Mouse (Mus musculus): Measurements from ENCODE around the gene Hes6. TPM values are rescaled to one million over a fixed set of nuclear protein-coding genes. Genes with fewer than 3 reads are reported as not detected.

Hes6 gene
- polyA plus RNA-seq, 1 experiment from 2014 or later, result 136 TPM

Other genes with a start within 250 kb of the Hes6 start
- 0.47 and 0.61 TPM in 2 replicates for gene Ramp1, start 234.2 kb downstream of the Hes6 start, polyA plus RNA-seq (2016; fragmentation: Nextera tagmentation; extraction: Ambion mirVana)
- 87.6 and 100 TPM in 2 replicates for gene Ube2f, start 163.7 kb downstream of the Hes6 start, polyA plus RNA-seq (2016; fragmentation: Nextera tagmentation; extraction: Ambion mirVana)
- gene Scly, start 115.7 kb downstream of the Hes6 start, polyA plus RNA-seq (2016; fragmentation: Nextera tagmentation; extraction: Ambion mirVana), result 16.0 and 16.5 TPM in 2 replicates
- gene Espnl, start 92.0 kb downstream of the Hes6 start, polyA plus RNA-seq (2016; fragmentation: Nextera tagmentation; extraction: Ambion mirVana), result 0.05 and 0.09 TPM in 2 replicates
- 0.21 and 0.22 TPM in 2 replicates for gene Klhl30, start 63.0 kb downstream of the Hes6 start, polyA plus RNA-seq (2016; fragmentation: Nextera tagmentation; extraction: Ambion mirVana)
- gene Erfe, start 47.6 kb downstream of the Hes6 start, polyA plus RNA-seq (2016; fragmentation: Nextera tagmentation; extraction: Ambion mirVana), result 1.8 and 2.0 TPM in 2 replicates
- 175 and 177 TPM in 2 replicates for gene Ilkap, start 15.2 kb downstream of the Hes6 start, polyA plus RNA-seq (2016; fragmentation: Nextera tagmentation; extraction: Ambion mirVana)
- gene Per2, start 45.3 kb upstream of the Hes6 start, polyA plus RNA-seq (2016; fragmentation: Nextera tagmentation; extraction: Ambion mirVana), result 1.3 and 2.0 TPM in 2 replicates
- gene Traf3ip1, start 80.6 kb upstream of the Hes6 start, polyA plus RNA-seq (2016; fragmentation: Nextera tagmentation; extraction: Ambion mirVana), result 12.4 and 14.1 TPM in 2 replicates
- gene Asb1, start 126.5 kb upstream of the Hes6 start, polyA plus RNA-seq (2016; fragmentation: Nextera tagmentation; extraction: Ambion mirVana), result 6.5 and 7.3 TPM in 2 replicates

All from embryonic facial prominence, embryonic 10.5 days (tissue).